Mouse (Mus musculus): ENCODE measurements around the gene Zfp131.

GRCm38 (mm10) chr13:119810031-119810430 is 19.3 kb upstream of the Zfp131 start:
- no peak for TF ChIP-seq CTCF (IDR thresholded peaks at IDR 0.05; ENCODE audit: borderline replicate concordance, control insufficient read depth, extremely low read depth, insufficient read depth, low read length, poor library complexity)
- no peak for TF ChIP-seq POLR2A (IDR thresholded peaks at IDR 0.05; ENCODE audit: control insufficient read depth, extremely low read depth, insufficient read depth, low read length, poor library complexity)
